Mouse (Mus musculus) C2C12 (cell line): Measurements from ENCODE around the gene Chst15.

ENCODE experiments used
- CTCF ChIP-seq: IDR thresholded peaks from one replicate; pipeline ENCODE4 v1.5.1; 2011; ENCODE audit not compliant: control insufficient read depth, insufficient read depth, insufficient read length
- MYOD1 ChIP-seq: IDR thresholded peaks from one replicate; pipeline ENCODE4 v1.6.1; 2011; ENCODE audit warnings: low read depth; ENCODE audit not compliant: control insufficient read depth, insufficient read length
- USF1 ChIP-seq: IDR thresholded peaks from one replicate; pipeline ENCODE4 v1.6.1; 2011; ENCODE audit warnings: low read depth, mild to moderate bottlenecking, control low read depth, moderate library complexity

GRCm38 (mm10) chr7:132330179-132330578 is 13.2 kb upstream of the Chst15 start:
- TF ChIP-seq MYOD1 (no peak), CTCF (no peak), USF1 (no peak)
